Mouse (Mus musculus): ENCODE data around the gene Tifa.

The Tifa gene

DNA sequence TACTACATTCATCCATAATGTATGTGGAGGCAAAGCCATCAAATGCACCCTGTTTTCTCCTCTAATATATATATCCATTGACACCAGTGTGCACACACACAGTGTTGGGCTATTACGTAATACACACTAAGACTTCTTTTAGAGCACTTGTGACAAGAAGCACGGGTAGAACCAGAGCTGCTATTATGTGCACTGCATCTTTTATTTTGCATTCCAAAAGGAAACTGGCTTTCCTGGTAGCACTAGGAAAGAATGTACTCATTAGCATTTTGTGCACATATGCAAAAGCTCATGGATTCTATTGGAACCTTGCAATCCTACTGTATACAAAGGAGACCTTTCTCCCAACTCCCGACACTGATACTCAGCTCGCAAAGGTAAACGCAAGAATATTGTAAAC is 79.3 kb downstream of the Tifa start:
- DNase-seq = no peak

DNA sequence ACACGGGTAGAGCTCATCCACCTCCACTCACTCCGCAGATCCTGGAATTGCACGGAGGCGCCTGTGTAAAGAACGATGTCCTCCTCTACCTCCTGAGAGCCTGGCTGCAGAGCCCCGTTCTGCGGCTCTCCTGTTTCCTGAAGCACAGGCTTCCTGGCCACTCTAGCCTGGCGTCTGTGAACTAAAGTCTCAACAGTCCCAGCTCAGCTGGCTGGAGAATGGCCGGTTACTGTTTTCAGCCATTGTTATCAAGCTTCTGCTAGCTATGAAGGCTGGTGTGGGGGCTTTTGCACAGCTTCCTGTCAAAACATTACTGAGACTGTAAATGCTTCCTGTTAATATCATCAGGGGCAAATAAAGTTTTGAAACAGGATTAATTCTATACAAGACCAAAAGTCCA is 82.0 kb downstream of the Tifa start:
- DNase-seq = peak; percentile 19

DNA sequence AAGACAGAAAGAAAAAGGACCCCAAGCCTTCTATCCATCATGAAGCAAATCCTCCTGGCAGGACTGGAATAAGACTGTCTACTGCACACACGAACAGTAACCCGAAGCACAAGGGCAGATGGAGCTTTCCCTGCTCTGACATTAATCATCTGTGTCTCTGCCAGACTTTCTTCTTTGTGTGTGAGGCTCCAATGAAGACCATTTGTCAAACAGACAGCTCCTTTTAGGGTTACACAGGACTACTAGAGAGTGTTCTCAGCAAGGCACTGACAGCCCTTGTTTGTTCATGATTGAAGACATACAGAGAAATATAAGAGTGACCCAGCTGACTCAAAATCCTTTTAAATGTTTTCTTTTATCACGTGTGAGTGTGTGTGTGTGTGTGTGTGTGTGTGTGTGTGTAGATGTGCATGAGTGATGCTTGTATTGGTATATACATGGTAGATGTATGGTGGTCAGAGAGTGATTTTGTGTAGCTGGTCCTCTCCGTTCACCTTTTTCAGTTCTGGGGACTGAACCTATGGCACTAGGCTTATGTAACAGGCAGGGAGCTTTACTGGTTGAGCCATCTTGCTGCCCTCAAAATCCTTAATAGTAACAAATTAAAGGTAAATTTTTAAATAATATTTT is 84.8 kb downstream of the Tifa start:
- DNase-seq = no peak

DNA sequence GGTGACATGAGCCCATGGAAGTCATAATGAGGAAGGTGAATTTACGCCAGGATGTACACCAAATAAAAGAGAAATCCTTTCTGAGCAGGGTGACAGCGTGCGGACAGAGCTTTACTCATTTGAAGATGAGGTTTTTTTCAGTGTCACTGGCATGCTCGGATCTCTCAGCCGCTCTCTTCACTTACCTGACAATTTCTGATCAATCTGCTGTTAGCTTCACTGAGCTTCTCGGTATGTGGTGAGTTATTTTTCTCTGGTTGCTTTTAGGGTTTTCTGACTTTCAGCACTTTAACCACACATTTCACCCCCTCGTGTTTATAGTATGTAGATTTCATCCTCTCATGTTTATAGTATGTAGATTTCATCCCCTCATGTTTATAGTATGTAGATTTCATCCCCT is 85.5 kb downstream of the Tifa start:
- no peak for DNase-seq

DNA sequence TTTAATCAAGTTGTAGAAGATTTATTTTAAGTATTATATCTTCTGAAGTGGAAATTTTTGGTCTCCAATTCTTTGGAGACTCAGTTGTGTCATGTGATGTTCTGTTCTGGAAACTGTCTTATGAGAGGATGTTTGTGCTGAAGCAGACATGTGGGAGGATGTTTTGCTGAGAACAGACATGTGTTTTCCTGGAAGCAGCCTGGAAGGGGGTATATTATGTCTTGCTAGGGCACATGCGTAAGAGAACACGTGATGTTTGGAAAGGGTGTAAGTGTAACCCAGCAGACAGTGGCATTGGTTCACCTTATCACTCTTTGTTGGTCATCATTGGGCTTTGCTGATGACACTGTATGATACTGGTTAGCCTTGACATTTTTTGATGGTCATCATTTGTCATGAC is 85.9 kb downstream of the Tifa start:
- no peak for DNase-seq

DNA sequence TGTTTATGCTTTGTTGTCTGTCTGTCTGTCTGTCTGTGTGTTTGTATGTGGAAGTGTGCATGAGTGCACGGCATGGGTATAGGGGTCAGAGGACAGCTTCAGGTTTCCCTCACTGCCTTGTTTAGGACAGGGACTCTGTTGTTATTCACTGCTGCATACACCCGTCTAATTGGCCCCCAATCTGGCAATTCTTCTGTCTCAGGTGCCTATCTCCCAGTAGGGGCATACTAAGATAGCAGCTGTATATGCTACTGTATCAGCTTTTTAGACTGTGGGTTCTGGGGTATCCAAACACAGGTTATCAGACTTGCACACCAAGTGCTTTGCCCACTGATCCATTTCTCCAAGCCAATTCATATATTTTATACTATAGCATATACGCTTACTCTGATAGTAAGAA is 90.4 kb downstream of the Tifa start:
- DNase-seq = no peak

DNA sequence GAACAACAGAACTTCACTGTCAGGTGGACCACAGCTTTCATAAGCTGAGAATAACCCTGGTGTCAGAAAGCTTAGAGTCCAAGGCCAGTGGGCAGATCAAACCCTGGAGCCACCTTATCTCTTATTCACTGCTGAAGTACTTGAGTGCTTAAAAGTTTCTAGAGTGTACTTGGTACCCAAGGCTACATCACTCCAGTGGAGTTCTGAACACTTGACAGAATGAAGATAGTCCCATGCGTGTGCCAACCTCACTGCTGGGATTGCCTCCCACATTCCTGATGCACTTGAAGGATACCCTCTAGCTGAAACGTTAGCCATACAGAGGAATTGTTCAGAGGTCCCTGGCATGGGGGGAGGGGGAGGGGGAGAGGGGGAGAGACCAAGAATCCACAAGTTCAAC is 92.1 kb downstream of the Tifa start:
- DNase-seq = no peak

Data from kidney, postnatal 10 days (tissue).